Mouse (Mus musculus) kidney, postnatal 36 days (tissue): Measurements from ENCODE around the gene Pdk4.

Experiments used
- DNase-seq, 2 experiments: peaks; one replicate each; pipeline ENCODE4 v3.0.0; 2021 to 2022; ENCODE audit warnings: mixed read lengths in 2 of 2

The Pdk4 gene

DNA sequence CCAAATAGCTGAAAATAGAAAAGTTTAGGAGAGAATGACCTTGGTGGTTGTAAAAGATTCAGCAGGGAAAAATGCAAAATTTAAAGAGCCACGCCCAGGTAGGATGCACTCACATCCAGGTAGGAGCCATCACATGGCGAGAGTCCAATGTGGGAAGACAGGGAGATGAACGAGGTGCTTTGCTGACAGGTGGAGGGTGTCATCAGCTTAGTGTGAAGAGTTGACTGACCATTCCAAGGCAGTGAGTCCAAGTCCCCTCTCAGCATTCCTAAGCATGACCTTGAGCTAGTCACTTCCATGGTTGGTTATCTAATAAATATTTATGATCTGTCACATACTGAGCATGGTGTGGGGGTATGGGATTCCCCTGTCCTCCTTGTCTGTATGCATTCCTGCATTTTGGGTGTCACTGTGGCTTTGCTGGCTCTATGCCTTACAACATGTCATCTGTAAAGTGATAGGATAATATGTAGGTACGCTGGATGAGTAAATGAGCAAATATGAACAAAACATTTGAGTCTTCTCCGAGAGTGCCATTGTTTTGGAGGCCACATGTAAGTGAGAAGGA lies 51.7 kb downstream of the Pdk4 start:
- no peak for DNase-seq

DNA sequence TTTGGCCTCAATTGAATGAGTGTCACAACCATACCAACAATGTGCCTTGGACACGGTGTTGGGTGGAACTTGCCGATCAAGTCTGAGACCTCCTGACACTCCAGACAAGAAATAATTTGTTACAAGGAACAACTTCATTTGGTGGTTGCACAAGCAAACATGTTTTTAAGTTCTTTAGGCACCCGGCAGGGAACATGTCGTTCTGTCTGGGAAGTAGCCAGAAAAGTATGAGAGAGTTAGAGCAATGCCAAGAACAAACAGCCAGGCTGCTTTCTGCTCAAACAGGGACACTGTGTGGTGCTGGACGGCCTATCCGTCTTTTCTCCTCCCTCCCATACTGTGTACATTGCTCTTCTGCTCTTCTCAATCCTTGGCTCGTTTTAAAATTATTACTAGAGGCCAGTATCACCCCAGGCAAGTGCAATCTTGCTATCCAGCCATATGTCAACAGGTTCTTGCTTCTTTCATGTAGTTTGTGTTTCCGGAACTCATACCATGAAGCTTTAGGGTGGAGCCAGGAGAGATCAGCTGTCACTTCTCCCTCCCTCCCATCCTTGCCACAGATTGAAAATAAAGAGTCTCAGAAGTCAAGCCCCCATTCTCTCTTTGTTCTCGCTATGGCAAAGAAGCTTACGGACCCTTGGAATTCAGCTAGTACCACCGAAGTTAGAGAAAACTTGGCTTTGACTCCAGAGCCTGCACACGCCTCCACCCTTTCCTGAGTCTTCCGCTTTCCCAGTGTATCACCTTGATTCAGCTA lies 52.8 kb downstream of the Pdk4 start:
- peak; percentile 15 to 76 for DNase-seq

DNA sequence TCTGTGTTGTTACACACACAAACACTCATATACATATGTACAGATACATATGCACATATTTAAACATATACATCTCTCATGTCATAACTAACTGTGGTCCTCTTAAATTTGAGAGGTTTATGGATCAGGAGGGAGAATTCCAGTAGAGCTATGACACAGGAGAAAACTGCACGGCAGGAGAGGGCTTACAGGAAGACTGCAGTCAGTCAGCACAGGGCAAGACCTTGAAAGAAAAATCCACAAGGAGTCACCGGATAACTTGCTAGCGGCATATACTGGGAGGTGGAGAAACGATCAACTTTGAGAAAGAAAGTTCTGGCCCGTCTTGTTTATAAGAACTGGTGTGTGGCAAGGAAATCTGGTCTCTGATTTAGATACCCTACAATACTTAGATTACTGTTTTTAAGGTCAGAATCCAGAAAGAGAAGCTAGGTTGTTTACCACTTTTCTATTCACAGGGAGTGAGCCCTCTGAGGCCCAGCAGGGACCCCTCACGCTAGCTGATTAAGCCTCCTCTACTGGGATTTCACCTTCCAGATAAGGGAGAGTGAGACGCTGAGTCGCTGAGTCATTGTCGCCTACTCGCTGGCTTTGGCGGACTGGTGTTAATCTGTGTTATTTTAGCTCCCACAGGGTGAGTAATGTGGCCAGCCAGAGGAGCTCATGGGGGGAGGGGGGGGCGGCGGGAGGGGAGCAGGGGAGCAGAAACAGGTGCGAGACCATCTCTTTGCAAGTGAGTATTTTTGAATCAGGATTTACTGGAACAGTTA lies 53.6 kb downstream of the Pdk4 start:
- DNase-seq, result peak; percentile 33 to 56

DNA sequence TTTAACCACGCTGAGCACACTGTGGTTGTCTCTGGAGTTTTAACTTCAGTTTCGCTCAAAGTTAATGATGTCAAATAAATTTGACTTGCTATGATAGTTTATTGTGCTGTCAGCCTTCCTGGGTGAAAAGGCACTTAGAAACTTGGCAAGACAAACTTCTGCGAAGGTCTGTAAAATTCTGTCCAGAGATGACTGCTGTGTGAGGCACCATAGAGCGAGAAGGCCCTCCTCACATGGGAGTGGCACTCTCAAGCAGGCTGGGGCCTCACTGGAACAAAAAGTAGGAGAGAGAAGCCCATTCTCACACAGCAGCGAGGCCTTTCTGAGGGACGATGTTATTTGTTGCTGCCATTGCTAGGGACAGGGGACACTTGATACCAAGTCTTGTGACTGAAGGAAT lies 54.9 kb downstream of the Pdk4 start:
- DNase-seq, result no peak

DNA sequence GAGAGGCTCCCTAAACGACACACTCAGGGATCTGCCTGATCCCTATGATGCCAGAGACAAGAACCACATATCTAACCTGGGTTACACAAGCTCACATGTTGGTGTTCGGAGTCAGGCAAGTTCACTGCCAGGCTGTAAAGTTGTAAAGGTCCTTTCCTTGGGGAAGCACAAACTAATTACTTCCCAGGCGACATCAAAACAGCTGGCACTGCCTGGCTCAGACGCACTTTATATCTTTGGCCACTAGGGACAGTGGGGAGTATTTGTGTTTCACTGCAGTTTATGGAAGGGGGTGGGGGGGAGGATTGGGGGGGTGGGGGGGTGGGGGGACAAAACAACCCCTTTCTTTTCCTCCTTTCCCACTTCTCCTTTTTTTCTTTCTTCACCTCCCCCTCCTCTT lies 58.4 kb downstream of the Pdk4 start:
- DNase-seq, result peak in 1 of 2 experiments; percentile 44

DNA sequence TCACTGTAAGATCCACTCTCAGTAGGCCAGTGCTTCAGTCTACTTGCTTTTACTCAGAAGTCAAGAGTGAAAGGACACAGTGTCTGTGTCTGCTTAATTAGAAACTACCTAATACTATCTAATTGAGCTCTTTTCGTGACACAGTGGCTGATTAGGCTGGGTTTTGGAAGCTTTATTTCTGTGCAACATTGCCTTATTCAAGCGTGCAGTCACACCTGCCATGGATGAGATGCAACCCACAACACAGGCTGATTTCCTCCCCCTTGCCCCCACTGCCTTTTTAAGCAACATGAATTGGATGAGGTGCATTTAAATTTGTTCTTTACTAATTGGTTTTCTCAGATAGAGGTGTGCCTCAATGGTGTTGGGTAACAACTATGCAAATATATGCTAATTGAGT lies 62.2 kb downstream of the Pdk4 start:
- no peak for DNase-seq
